Mouse (Mus musculus): Measurements from ENCODE around the gene Krt28. TPM values are rescaled to one million over a fixed set of nuclear protein-coding genes. Genes with fewer than 3 reads are reported as not detected.

Krt28 gene
- polyA plus RNA-seq (2016; fragmentation: Nextera tagmentation; extraction: Ambion mirVana) = 0.38 and 0.40 TPM in 2 replicates

DNA sequence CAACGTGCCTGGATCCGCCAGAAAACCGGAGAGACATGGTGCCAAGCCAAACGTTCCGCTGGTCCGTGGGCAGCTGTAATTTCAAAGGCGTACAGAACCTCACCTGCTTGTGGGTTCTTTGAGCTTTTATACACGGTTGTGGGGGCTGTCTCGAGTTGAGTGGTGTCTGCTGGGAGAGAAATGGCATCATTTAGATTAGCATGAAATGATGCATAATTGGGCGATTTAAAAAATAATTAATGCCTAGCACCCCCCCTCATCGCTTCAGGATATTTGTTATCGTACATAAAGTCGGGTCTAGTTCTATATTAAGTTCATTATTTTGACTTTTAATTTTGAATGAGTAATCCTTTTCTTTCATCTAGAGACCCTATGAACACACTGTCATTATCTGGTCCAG is at the start of gene Krt28:
Krt28 (minus strand) TSS at position 101 of the 400 bp plus-strand sequence.
- ATAC-seq (ENCODE audit: low FRiP score) = no peak
- Histone ChIP-seq H3K4me1 (0 out of 2 replicates have a peak, but pooled peaks cover 3% of the 10 kb centered on the region), H3K4me3 (replicated peaks) (no peak within 1 kb of the TSS), H3K36me3 (replicated peaks) (no peaks in the 10 kb centered on the region), H3K9me3 (no peaks in the 10 kb centered on the region), H3K9ac (no peak within 1 kb of the TSS), H3K4me2 (no peak within 1 kb of the TSS), H3K27me3 (0 out of 2 replicates have a peak, but pooled peaks cover 3% of the 10 kb centered on the region), H3K27ac (no peak within 1 kb of the TSS)
- 85% methylated on average over 13 of the region's 13 CpGs for WGBS

DNA sequence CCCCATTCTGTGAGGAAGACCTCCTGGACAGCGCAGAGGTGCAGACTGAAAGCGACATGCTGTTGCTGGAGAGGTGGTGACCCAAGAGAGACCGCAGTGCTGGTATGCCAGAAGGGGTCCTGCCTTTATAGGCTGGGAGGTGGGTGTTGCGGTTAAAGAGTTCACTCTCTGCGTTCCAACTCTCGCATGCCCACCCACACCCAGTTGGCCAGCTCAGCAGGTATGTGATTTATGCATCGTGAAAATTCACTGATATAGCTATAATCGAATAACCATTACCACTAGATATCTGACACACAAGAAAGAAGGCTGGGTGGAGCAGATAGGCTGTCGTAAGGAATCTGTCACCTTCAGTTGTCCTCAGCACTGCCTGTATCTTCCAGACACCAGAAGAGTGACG is 47.5 kb upstream of the Krt28 start, which contains the start of gene Krt12:
Krt12 (minus strand) TSS at position 101 of the 400 bp plus-strand sequence.
- H3K9me3 ChIP-seq = no peaks in the 10 kb centered on the region
- no peak within 1 kb of the TSS for H3K27ac ChIP-seq
- H3K36me3 ChIP-seq (replicated peaks) = no peaks in the 10 kb centered on the region
- no peak within 1 kb of the TSS for H3K4me2 ChIP-seq
- 87% methylated on average over 10 of the region's 10 CpGs for WGBS
- H3K9ac ChIP-seq = no peak within 1 kb of the TSS
- no peaks in the 10 kb centered on the region for H3K4me1 ChIP-seq
- no peak within 1 kb of the TSS for H3K4me3 ChIP-seq (replicated peaks)
- H3K27me3 ChIP-seq = no peaks in the 10 kb centered on the region
- ATAC-seq (ENCODE audit: low FRiP score) = no peak

DNA sequence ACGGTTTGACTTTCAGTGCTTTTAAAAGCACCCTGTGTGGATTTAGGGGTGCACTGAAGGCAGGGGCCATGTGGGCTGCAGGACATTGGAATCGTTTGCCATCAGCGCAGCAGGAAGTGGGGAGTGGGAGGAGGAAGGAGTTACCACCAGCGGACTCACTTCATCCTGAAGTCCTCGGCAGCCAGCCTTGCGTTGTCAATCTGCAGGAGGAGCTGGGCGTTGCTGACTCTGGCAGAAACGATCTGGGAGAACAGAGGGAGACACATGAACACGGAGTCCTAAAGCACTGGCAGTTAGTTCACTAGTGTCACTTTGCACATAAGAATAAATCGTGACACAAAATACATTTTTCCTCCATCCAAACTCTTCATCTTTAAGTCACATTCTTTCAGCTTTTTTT is 45.9 kb upstream of the Krt28 start:
- Histone ChIP-seq H3K27ac (no peak overlapping the region), H3K27me3 (no peaks in the 10 kb centered on the region), H3K9me3 (no peaks in the 10 kb centered on the region), H3K4me2 (no peak overlapping the region), H3K4me1 (no peaks in the 10 kb centered on the region), H3K9ac (no peak overlapping the region), H3K36me3 (replicated peaks) (no peaks in the 10 kb centered on the region), H3K4me3 (replicated peaks) (no peak overlapping the region)
- 70% methylated on average over 10 of the region's 10 CpGs for WGBS
- no peak for ATAC-seq (ENCODE audit: low FRiP score)

DNA sequence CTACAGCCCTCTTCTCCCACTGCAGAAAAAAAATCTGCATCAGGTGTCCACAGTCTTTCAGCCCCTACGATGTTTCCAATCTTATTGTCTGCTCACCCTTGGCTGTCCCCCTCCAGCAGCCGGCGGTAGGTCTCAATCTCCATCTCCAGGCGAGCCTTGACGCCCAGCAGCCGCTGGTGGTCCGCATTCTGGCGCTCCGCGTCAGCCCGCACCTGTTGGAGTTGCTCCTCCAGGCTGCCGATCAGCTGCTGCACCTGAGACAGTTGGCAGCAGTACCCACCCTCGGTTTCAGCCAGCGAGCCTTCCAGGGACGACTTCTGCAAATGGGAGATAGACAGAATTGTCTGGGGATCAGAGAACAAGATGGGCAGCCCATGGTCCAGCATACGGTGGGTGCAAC is 43.1 kb upstream of the Krt28 start:
- Histone ChIP-seq H3K27ac (no peak overlapping the region), H3K36me3 (replicated peaks) (no peaks in the 10 kb centered on the region), H3K4me3 (replicated peaks) (no peak overlapping the region), H3K9me3 (no peaks in the 10 kb centered on the region), H3K9ac (no peak overlapping the region), H3K27me3 (no peaks in the 10 kb centered on the region), H3K4me2 (no peak overlapping the region), H3K4me1 (no peaks in the 10 kb centered on the region)
- 71% methylated on average over 16 of the region's 16 CpGs for WGBS
- ATAC-seq (ENCODE audit: low FRiP score) = no peak

DNA sequence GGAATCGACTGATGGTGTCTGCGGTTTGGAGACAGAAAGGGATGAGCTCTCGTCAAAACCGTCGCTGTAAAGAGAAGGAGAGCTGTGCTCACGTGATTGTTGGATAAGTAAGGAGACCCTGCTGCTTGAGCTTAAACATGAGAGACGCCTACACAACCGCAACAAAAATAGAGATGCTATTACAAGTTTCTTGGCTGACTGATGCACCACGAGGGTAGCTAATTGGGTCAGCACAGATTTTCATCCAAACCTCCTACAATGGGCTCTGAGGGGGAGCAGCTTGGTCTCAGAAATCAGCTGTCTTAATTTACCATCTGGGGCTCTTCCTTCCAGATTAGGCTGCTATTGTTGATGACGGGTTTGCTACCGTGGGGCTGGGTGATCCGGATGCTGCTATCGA is 42.2 kb upstream of the Krt28 start:
- WGBS = 84% methylated on average over 13 of the region's 13 CpGs
- Histone ChIP-seq H3K27ac (no peak overlapping the region), H3K4me1 (no peaks in the 10 kb centered on the region), H3K27me3 (no peaks in the 10 kb centered on the region), H3K36me3 (replicated peaks) (no peaks in the 10 kb centered on the region), H3K4me3 (replicated peaks) (no peak overlapping the region), H3K9ac (no peak overlapping the region), H3K9me3 (no peaks in the 10 kb centered on the region), H3K4me2 (no peak overlapping the region)
- ATAC-seq (ENCODE audit: low FRiP score) = no peak

DNA sequence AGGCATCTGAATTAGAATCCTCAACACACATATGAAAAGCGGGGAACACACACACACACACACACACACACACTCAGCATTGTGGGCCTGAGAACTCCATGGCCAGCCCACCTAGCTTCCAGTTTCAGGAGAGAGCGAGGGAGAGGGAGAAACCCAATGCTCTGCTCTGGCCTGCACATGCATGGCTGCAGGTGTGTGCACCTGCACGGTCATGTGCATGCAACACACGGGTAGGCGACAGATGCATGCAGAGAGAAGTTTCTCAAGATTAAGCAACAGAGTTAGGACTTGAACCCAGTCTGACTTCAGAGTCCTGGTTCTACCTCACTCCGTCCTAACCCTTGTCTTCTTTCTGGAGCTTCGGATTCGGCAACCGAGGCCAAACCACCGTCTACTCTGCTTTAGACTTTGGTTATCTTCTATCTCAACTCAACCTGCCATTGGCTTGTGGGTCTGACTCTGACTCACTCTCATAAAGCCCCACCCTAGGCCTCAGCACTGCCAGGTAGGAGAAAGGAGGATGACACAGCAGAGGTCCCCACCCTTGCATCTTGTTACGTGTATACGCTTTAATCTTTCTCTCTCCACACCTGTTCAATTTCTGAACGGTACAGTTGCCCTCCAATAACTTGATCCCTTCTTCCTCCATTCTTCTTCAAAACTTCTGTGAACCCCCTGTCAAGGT is 39.9 kb upstream of the Krt28 start:
- no peak overlapping the region for H3K27ac ChIP-seq
- 90% methylated on average over 13 of the region's 13 CpGs for WGBS
- H3K4me3 ChIP-seq (replicated peaks) = no peak overlapping the region
- no peaks in the 10 kb centered on the region for H3K9me3 ChIP-seq
- H3K9ac ChIP-seq = no peak overlapping the region
- H3K4me1 ChIP-seq = no peaks in the 10 kb centered on the region
- no peaks in the 10 kb centered on the region for H3K36me3 ChIP-seq (replicated peaks)
- H3K27me3 ChIP-seq = no peaks in the 10 kb centered on the region
- H3K4me2 ChIP-seq = no peak overlapping the region
- ATAC-seq (ENCODE audit: low FRiP score) = no peak

DNA sequence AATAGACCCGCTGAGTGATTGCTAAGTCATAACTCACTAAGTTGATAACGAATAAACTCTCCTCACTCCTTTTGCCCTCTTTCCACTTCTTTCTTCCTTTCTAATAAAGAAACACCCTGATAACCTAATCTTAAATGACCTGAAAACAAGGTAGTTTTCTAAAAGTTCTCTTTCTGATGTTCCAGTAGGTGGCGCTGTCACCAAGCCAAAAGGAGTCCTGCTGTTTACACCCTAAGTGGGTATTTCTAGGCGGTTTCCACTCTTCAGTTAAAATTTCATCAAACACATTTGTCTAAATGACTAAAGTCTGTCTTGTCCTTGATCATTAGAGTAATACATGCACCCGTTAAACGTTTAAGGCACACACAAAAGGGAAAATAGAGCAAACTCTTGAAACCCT is 38.5 kb upstream of the Krt28 start:
- Histone ChIP-seq H3K9ac (no peak overlapping the region), H3K4me3 (replicated peaks) (no peak overlapping the region), H3K27ac (no peak overlapping the region), H3K27me3 (no peaks in the 10 kb centered on the region), H3K4me1 (no peaks in the 10 kb centered on the region), H3K4me2 (no peak overlapping the region), H3K36me3 (replicated peaks) (no peaks in the 10 kb centered on the region), H3K9me3 (no peaks in the 10 kb centered on the region)
- ATAC-seq (ENCODE audit: low FRiP score) = no peak
- WGBS = 22% methylated on average over 6 of the region's 6 CpGs

DNA sequence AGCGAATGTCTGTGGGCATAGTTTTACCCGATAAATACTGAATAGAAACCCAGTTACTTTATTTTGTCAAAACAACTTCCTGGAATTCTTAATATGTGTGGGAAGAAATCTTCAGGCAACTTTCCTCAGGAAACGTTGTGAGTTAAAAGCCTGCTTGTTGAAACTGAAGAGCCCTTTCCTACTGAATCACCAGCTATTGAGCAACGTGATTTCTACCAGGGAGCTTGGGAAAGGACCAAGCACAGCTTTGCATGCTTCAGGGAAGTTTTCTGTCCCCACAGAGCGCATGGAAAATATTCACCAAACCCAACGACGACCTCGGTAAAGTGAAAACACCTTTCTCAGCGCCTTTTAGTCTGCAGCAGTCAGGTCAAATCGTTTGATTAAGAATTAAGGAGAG is 31.5 kb upstream of the Krt28 start:
- 83% methylated on average over 10 of the region's 10 CpGs for WGBS
- H3K4me2 ChIP-seq = no peak overlapping the region
- H3K27me3 ChIP-seq = no peaks in the 10 kb centered on the region
- no peak overlapping the region for H3K9ac ChIP-seq
- no peaks in the 10 kb centered on the region for H3K4me1 ChIP-seq
- no peak overlapping the region for H3K27ac ChIP-seq
- ATAC-seq (ENCODE audit: low FRiP score) = no peak
- no peaks in the 10 kb centered on the region for H3K36me3 ChIP-seq (replicated peaks)
- H3K4me3 ChIP-seq (replicated peaks) = no peak overlapping the region
- no peaks in the 10 kb centered on the region for H3K9me3 ChIP-seq

DNA sequence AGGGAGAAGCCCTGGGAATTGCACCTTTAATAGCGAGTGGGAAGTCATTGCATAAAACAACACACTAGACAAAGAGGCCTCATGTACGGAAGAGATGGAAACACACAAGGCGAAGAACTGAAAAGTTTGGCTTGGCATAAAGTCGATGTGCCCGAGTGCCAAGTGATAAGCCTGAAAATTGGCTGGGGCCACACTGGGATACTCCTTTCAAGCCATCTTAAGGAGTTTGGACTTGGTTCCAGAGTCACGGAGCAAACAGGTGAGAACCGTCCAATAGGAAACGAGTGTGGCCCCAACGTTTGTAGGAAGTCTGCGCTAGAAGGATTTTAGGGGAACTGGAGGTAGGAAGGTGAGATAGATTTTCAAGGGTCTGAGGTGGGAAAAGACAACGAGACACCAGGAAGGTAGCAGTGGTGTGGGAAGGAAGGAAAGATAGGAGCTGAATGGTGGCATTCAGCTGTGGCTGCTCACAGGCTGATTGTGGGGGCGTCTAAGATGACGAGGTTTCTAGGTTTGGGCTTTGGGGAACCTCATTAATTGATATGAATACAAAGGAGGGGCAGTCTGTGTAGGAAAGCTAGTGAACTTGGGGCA is 25.4 kb upstream of the Krt28 start:
- no peak overlapping the region for H3K4me3 ChIP-seq (replicated peaks)
- no peak for ATAC-seq (ENCODE audit: low FRiP score)
- H3K9me3 ChIP-seq = no peaks in the 10 kb centered on the region
- H3K27me3 ChIP-seq = peaks cover 3% of the 10 kb centered on the region; the same call in 1 of the 2 replicates
- no peaks in the 10 kb centered on the region for H3K36me3 ChIP-seq (replicated peaks)
- WGBS = 91% methylated on average over 13 of the region's 13 CpGs
- no peak overlapping the region for H3K4me2 ChIP-seq
- no peak overlapping the region for H3K27ac ChIP-seq
- H3K9ac ChIP-seq = no peak overlapping the region
- H3K4me1 ChIP-seq = peaks cover 9% of the 10 kb centered on the region

DNA sequence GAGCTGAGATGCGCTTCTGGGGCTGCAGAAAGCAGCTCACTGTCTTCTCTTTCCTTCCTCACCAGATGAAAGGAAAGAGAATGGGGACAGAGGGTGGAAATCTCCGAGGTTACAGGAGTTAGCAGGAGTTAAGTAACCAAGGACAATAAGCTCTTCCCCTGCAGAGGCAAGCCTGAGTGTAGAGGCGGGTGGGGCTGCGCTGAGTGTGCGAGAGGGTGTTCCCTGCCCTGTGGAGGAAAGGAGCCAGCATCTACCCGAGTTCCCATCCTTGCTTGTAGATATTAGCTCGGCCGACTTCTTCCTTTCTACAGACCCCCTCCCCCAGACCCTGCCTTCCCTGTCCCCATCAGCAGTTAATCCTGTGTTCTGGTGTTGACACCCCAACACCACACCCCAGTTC is 24.1 kb upstream of the Krt28 start:
- ATAC-seq (ENCODE audit: low FRiP score) = no peak
- H3K4me1 ChIP-seq = peaks cover 9% of the 10 kb centered on the region
- 46% methylated on average over 8 of the region's 8 CpGs for WGBS
- H3K9ac ChIP-seq = no peak overlapping the region
- peaks cover 3% of the 10 kb centered on the region; the same call in 1 of the 2 replicates for H3K27me3 ChIP-seq
- no peaks in the 10 kb centered on the region for H3K36me3 ChIP-seq (replicated peaks)
- H3K9me3 ChIP-seq = no peaks in the 10 kb centered on the region
- H3K4me2 ChIP-seq = no peak overlapping the region
- H3K27ac ChIP-seq = no peak overlapping the region
- no peak overlapping the region for H3K4me3 ChIP-seq (replicated peaks)

DNA sequence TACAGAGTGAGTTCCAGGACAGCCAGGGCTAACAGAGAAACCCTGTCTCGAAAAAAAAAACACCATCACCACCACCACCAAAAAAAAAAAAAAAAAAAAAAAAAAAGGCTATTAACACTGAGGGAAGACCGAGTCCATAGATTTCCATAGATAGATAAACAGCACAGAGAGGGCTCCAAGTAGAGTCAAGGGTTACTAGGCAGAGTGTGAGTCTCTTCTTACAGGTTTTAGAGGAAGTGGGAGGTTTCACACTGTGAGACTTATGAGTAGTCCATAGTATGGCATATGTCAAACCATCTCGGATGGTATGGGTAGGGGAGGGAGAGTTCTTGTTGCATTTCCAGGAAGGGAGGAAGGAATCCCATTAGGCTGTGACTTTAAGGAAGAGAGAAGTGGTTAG is 23.4 kb upstream of the Krt28 start:
- Histone ChIP-seq H3K9me3 (no peaks in the 10 kb centered on the region), H3K4me2 (no peak overlapping the region), H3K27me3 (peaks cover 3% of the 10 kb centered on the region; the same call in 1 of the 2 replicates), H3K4me3 (replicated peaks) (no peak overlapping the region), H3K27ac (no peak overlapping the region), H3K9ac (no peak overlapping the region), H3K4me1 (peaks cover 9% of the 10 kb centered on the region), H3K36me3 (replicated peaks) (no peaks in the 10 kb centered on the region)
- WGBS = 88% methylated on average over 3 of the region's 3 CpGs
- ATAC-seq (ENCODE audit: low FRiP score) = no peak

DNA sequence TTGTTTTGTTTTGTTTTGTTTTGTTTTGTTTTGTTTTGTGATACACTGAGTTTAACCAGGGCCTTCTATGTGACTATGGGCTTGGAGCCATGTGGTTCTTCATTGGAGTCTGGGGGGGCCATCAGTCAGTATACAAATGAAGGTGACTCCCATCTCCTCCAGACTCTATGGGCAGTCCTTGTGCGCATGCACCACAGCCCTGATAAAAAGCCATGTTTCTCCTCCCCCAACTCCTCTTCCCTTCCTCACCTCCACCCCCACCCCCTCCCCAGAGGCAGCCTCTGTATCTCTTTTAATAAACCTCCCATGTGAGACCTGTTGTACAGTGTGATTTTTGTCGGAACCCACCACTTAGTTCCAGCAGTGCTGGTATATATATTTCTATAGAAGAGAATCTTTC is 22.0 kb upstream of the Krt28 start:
- no peak for ATAC-seq (ENCODE audit: low FRiP score)
- Histone ChIP-seq H3K9ac (no peak overlapping the region), H3K36me3 (replicated peaks) (no peaks in the 10 kb centered on the region), H3K27ac (no peak overlapping the region; the same call in 1 of the 2 replicates), H3K4me3 (replicated peaks) (no peak overlapping the region), H3K27me3 (peaks cover 3% of the 10 kb centered on the region; the same call in 1 of the 2 replicates), H3K4me1 (peaks cover 9% of the 10 kb centered on the region), H3K9me3 (no peaks in the 10 kb centered on the region), H3K4me2 (no peak overlapping the region)
- 63% methylated on average over 2 of the region's 2 CpGs for whole genome bisulfite sequencing

DNA sequence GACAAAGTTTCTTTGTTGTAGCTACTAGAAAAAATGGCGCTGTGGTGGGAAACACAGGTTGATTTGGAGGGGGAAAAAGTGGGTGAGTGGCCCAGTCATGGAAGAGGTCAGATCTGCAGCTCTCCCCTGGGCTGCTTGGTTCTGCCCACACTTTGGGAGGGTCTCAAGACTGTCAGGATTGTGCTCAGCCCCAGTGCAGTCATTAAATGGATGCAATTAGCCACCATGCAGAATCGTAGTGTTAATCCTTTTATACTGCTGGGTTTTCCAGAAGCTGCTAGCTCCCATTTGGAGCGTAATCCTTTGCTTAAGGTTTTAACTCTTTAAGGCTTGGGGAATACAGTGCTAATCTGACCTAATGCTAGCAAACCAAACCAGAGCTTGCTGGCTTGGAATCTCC is 21.3 kb upstream of the Krt28 start:
- H3K9me3 ChIP-seq = no peaks in the 10 kb centered on the region
- no peak for ATAC-seq (ENCODE audit: low FRiP score)
- H3K36me3 ChIP-seq (replicated peaks) = no peaks in the 10 kb centered on the region
- peak overlapping the region; percentile 33; the same call in 1 of the 2 replicates for H3K27ac ChIP-seq
- peaks cover 9% of the 10 kb centered on the region for H3K4me1 ChIP-seq
- H3K27me3 ChIP-seq = peaks cover 3% of the 10 kb centered on the region; the same call in 1 of the 2 replicates
- H3K4me3 ChIP-seq (replicated peaks) = no peak overlapping the region
- WGBS = 13% methylated on average over 3 of the region's 3 CpGs
- no peak overlapping the region for H3K9ac ChIP-seq
- H3K4me2 ChIP-seq = no peak overlapping the region

All from forebrain, embryonic 12.5 days (tissue).